Mouse (Mus musculus) liver, postnatal 0 days (tissue): ENCODE data around the gene Mbnl2.

Experiments
- CTCF ChIP-seq: sonication (generic); IDR thresholded peaks from 2 replicates; pipeline ENCODE4 v1.5.1; 2016; ENCODE audit warnings: antibody characterized with exemption, low read depth
- EP300 ChIP-seq: IDR thresholded peaks from 2 replicates; pipeline ENCODE4 v1.6.1; 2016; ENCODE audit warnings: antibody characterized with exemption, low read depth, mild to moderate bottlenecking

GRCm38 (mm10) chr14:120263380-120264135 is 11.9 kb upstream of the Mbnl2 start:
- TF ChIP-seq CTCF, result peak; percentile 70
- TF ChIP-seq EP300, result no peak
